Mouse (Mus musculus) mammary gland, adult 2 months (tissue): ENCODE results near the gene Gm8024. TPM values are rescaled to one million over a fixed set of nuclear protein-coding genes. Genes with fewer than 3 reads are reported as not detected.

Experiments used
- polyA plus RNA-seq: library from polyadenylated mRNA; depleted of rRNA; stranded (reverse); fragments of >200 nt; gene quantifications from 2 replicates; pipeline ENCODE4 v1.2.3, GENCODE M21; 2012; ENCODE audit warnings: low replicate concordance; rRNA removed

Gm8024 gene
- polyA plus RNA-seq: not detected in 2 replicates

GRCm38 (mm10) chr14:42524182-42524581, at the start of gene Gm8024:
Gm8024 (minus strand) TSS chr14:42524282.

GRCm38 (mm10) chr14:42502249-42502648, 21.8 kb downstream of the Gm8024 start, which contains the start of gene Gm8020:
Gm8020 (minus strand) TSS chr14:42502349.

Other genes starting within 250 kb of the Gm8024 start
- not detected in 2 replicates for gene Gm9611, start 226.9 kb downstream of the Gm8024 start, polyA plus RNA-seq
- gene Gm7995, start 214.1 kb downstream of the Gm8024 start, polyA plus RNA-seq: not detected in 2 replicates
- gene Gm8005, start 84.6 kb downstream of the Gm8024 start, polyA plus RNA-seq: not detected in 2 replicates
- gene Gm8011, start 60.4 kb downstream of the Gm8024 start, polyA plus RNA-seq: not detected in 2 replicates
- gene Gm8020, start 21.9 kb downstream of the Gm8024 start, polyA plus RNA-seq: not detected in 2 replicates
- gene Gm17124, start 75.6 kb upstream of the Gm8024 start, polyA plus RNA-seq: not detected in 2 replicates
- not detected in 2 replicates for gene Gm3633, start 117.6 kb upstream of the Gm8024 start, polyA plus RNA-seq
- gene Gm10378, start 131.7 kb upstream of the Gm8024 start, polyA plus RNA-seq: not detected in 2 replicates
- gene Gm3015, start 244.5 kb upstream of the Gm8024 start, polyA plus RNA-seq: not detected in 2 replicates